Mouse (Mus musculus) midbrain, embryonic 15.5 days (tissue): ENCODE measurements around the gene Rnf216. TPM values are rescaled to one million over a fixed set of nuclear protein-coding genes. Genes with fewer than 3 reads are reported as not detected.

Source experiments
- ATAC-seq: fragments of 200-750 bp; cut with Nextera tagmentation; replicated peaks from 2 replicates; pipeline ENCODE4 v1.8.0; 2017; ENCODE audit warnings: moderate TSS enrichment
- H3K27ac ChIP-seq: fragments of 300-500 bp; sonication (generic); 2 replicates; pipeline ENCODE4 v1.5.1; 2015; ENCODE audit warnings: mild to moderate bottlenecking, inconsistent platforms
- H3K27me3 ChIP-seq: fragments of 300-500 bp; sonication (generic); replicated peaks from 2 replicates; pipeline ENCODE4 v1.6.1; 2015; ENCODE audit warnings: inconsistent platforms
- H3K36me3 ChIP-seq: fragments of 300-500 bp; sonication (generic); replicated peaks from 2 replicates; pipeline ENCODE4 v1.6.1; 2015; ENCODE audit warnings: inconsistent platforms
- H3K4me1 ChIP-seq: fragments of 300-500 bp; sonication (generic); 2 replicates; pipeline ENCODE4 v1.6.1; 2015; ENCODE audit warnings: inconsistent platforms
- H3K4me2 ChIP-seq: fragments of 300-500 bp; sonication (generic); 2 replicates; pipeline ENCODE4 v1.6.1; 2015; ENCODE audit warnings: inconsistent platforms, mild to moderate bottlenecking, moderate library complexity
- H3K4me3 ChIP-seq: fragments of 300-500 bp; sonication (generic); 2 replicates; pipeline ENCODE4 v1.5.1; 2015; ENCODE audit warnings: mild to moderate bottlenecking, inconsistent platforms
- H3K9ac ChIP-seq: fragments of 300-500 bp; sonication (generic); 2 replicates; pipeline ENCODE4 v1.6.1; 2015; ENCODE audit warnings: mild to moderate bottlenecking, inconsistent platforms
- H3K9me3 ChIP-seq: fragments of 300-500 bp; sonication (generic); 2 replicates; pipeline ENCODE4 v1.6.1; 2016; ENCODE audit warnings: inconsistent platforms
- whole genome bisulfite sequencing: fragments of 180-500 bp; shearing (Covaris S2); methylation state at CpG from one replicate; pipeline ENCODE4 v1.1.7; 2015; ENCODE audit warnings: mixed read lengths; 5-methylcytosine and 5-hydroxymethylcytosine counted together
- polyA plus RNA-seq: library from polyadenylated mRNA; unstranded; fragments of >200 nt; fragmentation: Nextera tagmentation; extraction: Ambion mirVana; gene quantifications from 2 replicates; pipeline ENCODE4 v1.2.1, GENCODE M21; 2015

Gene Rnf216
- polyA plus RNA-seq, 1 experiment from 2014 or later: 33.6 TPM

DNA sequence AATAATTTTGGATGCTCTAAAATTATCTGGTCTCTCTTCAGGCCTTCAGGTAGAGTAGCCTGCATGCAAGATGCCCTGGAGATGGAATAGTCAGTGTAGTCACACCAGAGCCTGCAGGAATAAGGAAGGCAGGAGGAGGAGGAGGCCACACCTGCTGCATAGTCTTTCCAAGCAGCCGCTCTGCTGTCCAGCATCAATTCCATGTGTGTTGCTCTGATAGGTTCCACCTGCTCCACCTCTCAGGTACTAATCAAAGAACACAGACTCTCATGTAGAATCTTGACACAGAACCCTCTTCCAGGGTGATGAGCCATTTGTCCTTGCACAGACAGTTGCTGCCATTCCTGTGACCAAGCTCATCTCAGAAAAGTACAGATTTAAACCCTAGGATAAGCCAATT is 52.8 kb downstream of the Rnf216 start:
- Histone ChIP-seq H3K27me3 (no peaks in the 10 kb centered on the region), H3K4me1 (peaks cover 19% of the 10 kb centered on the region), H3K27ac (peak overlapping the region; percentile 28; the same call in 1 of the 2 replicates), H3K9me3 (no peaks in the 10 kb centered on the region), H3K4me2 (no peak overlapping the region), H3K9ac (no peak overlapping the region), H3K36me3 (peaks cover 8% of the 10 kb centered on the region; the same call in 1 of the 2 replicates), H3K4me3 (no peak overlapping the region)
- no peak for ATAC-seq
- WGBS: 100% methylated on average over 1 of the region's 1 CpGs

GRCm38 (mm10) chr5:143059182-143059581 is 53.6 kb downstream of the Rnf216 start:
- H3K27ac ChIP-seq: no peak overlapping the region
- 0 out of 2 replicates have a peak, but pooled peaks cover 3% of the 10 kb centered on the region for H3K36me3 ChIP-seq
- no peak overlapping the region for H3K9ac ChIP-seq

GRCm38 (mm10) chr5:143058675-143059074 is 54.1 kb downstream of the Rnf216 start:
- 0 out of 2 replicates have a peak overlapping the region, but pooled peaks have one; percentile 3 for H3K27ac ChIP-seq
- H3K9ac ChIP-seq: no peak overlapping the region
- peaks cover 26% of the 10 kb centered on the region for H3K4me1 ChIP-seq
- H3K36me3 ChIP-seq: 0 out of 2 replicates have a peak, but pooled peaks cover 3% of the 10 kb centered on the region
- H3K9me3 ChIP-seq: no peaks in the 10 kb centered on the region
- H3K4me2 ChIP-seq: no peak overlapping the region
- H3K27me3 ChIP-seq: no peaks in the 10 kb centered on the region
- H3K4me3 ChIP-seq: no peak overlapping the region
- ATAC-seq: no peak

More at GRCm38 (mm10) chr5:143059182-143059581, 53.6 kb downstream of the Rnf216 start:
- Histone ChIP-seq H3K27me3 (no peaks in the 10 kb centered on the region), H3K4me2 (no peak overlapping the region), H3K9me3 (no peaks in the 10 kb centered on the region), H3K4me3 (no peak overlapping the region), H3K4me1 (peaks cover 21% of the 10 kb centered on the region)
- no peak for ATAC-seq

GRCm38 (mm10) chr5:143058208-143058607 is 54.6 kb downstream of the Rnf216 start:
- Histone ChIP-seq H3K9me3 (no peaks in the 10 kb centered on the region), H3K4me1 (peaks cover 31% of the 10 kb centered on the region), H3K27ac (0 out of 2 replicates have a peak overlapping the region, but pooled peaks have one; percentile 3), H3K9ac (no peak overlapping the region), H3K27me3 (no peaks in the 10 kb centered on the region), H3K36me3 (0 out of 2 replicates have a peak, but pooled peaks cover 3% of the 10 kb centered on the region), H3K4me3 (no peak overlapping the region), H3K4me2 (no peak overlapping the region)
- ATAC-seq: no peak
- WGBS: 50% methylated on average over 2 of the region's 2 CpGs

GRCm38 (mm10) chr5:143057753-143058152 is 55.0 kb downstream of the Rnf216 start:
- Histone ChIP-seq H3K9ac (no peak overlapping the region), H3K27me3 (no peaks in the 10 kb centered on the region), H3K4me2 (no peak overlapping the region), H3K4me3 (no peak overlapping the region), H3K36me3 (0 out of 2 replicates have a peak, but pooled peaks cover 3% of the 10 kb centered on the region), H3K9me3 (no peaks in the 10 kb centered on the region), H3K27ac (0 out of 2 replicates have a peak overlapping the region, but pooled peaks have one; percentile 3), H3K4me1 (peaks cover 35% of the 10 kb centered on the region)
- no peak for ATAC-seq
- WGBS: 83% methylated on average over 1 of the region's 1 CpGs

- WGBS: 79% methylated on average over 4 of the region's 4 CpGs
- no peaks in the 10 kb centered on the region for H3K9me3 ChIP-seq
- H3K27me3 ChIP-seq: no peaks in the 10 kb centered on the region
- peaks cover 33% of the 10 kb centered on the region for H3K4me1 ChIP-seq
- H3K27ac ChIP-seq: no peak overlapping the region
- no peak overlapping the region for H3K4me3 ChIP-seq
- no peak overlapping the region for H3K9ac ChIP-seq
- no peak for ATAC-seq
- no peak overlapping the region for H3K4me2 ChIP-seq
- H3K36me3 ChIP-seq: 0 out of 2 replicates have a peak, but pooled peaks cover 3% of the 10 kb centered on the region
Observed at GRCm38 (mm10) chr5:143056191-143056880, 56.5 kb downstream of the Rnf216 start.

DNA sequence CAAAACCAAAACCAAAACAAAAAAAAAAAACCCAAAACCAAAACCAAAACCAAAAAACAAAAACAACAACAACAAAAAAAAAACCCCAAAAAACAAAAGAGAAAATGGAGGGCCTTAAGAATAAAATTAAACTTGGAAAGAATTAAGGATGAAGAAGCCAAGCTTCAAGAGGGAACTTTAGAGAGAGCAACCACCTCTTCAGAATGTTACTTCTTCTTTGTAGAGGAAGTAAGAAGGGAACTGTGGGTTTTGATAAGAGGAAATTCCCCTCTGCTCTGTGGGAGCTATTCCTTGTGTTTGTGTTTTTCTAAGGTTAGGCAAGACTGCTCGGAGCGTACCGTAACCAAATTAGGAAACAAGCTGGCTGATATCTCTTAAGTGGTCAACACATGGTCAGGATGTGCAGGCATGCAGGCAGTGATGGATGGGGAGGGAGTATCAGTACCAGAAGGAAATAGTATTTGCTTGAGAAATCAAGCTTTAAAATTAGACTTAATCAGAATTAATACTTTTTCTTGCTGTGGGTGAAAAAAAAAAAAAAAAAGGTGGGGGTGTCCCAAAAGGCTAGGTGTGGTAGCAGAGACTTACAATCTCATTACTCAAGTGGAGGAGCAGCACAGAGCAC is 57.2 kb downstream of the Rnf216 start:
- no peak for ATAC-seq
- 87% methylated on average over 3 of the region's 3 CpGs for WGBS
- Histone ChIP-seq H3K27ac (no peak overlapping the region), H3K9ac (no peak overlapping the region), H3K4me1 (peaks cover 26% of the 10 kb centered on the region), H3K9me3 (no peaks in the 10 kb centered on the region), H3K4me3 (no peak overlapping the region), H3K4me2 (no peak overlapping the region), H3K27me3 (no peaks in the 10 kb centered on the region), H3K36me3 (0 out of 2 replicates have a peak, but pooled peaks cover 3% of the 10 kb centered on the region)

- no peak overlapping the region for H3K9ac ChIP-seq
- no peaks in the 10 kb centered on the region for H3K27me3 ChIP-seq
- no peak for ATAC-seq
- H3K4me2 ChIP-seq: no peak overlapping the region
- H3K27ac ChIP-seq: 0 out of 2 replicates have a peak overlapping the region, but pooled peaks have one; percentile 20
- no peaks in the 10 kb centered on the region for H3K9me3 ChIP-seq
- WGBS: 82% methylated on average over 2 of the region's 2 CpGs
- H3K4me1 ChIP-seq: peaks cover 35% of the 10 kb centered on the region
- 0 out of 2 replicates have a peak, but pooled peaks cover 3% of the 10 kb centered on the region for H3K36me3 ChIP-seq
- H3K4me3 ChIP-seq: no peak overlapping the region
Observed at GRCm38 (mm10) chr5:143054703-143055102, 58.1 kb downstream of the Rnf216 start.

DNA sequence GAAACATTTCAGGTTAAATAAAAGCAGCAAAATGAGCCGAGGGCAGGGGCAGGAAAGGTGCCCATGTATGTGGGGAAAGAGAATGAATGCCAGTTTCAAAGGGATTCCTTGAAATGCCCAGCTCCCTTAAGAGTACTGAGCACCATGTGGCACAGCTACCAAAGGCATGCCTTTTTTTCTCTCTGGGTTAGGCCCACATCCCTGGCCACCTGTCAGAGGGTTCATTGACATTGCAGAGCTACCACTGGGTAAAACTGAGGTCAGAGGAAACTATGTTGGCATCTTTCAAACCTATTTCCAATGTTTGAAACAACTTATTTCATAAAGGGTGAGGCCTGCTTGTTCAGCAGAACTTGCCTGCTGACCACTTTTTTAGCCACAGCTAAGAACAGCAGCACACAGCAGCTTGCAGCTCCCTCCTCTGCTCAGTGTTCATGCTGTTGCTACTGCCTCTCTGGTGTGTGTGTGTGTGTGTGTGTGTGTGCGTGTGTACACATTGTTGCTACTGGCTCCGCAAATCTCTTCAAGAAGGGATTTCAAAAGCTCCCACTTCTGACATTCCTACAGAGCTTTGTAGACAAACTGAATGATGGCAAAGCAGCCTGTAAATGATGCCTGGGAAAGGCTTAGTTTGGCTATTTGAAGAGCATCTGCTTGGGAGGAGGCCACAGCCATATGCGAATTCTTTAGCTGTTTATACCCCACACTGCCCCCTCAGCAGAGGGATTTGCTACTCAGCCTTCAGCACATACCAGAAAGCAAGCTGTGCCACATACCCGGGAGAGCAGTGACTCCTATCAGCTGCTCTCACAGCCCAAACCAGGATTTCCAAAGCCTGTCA is 59.4 kb downstream of the Rnf216 start:
- Histone ChIP-seq H3K27me3 (no peaks in the 10 kb centered on the region), H3K36me3 (no peaks in the 10 kb centered on the region), H3K4me1 (peaks cover 45% of the 10 kb centered on the region), H3K4me3 (no peak overlapping the region), H3K27ac (peak overlapping the region; percentile 68), H3K4me2 (no peak overlapping the region), H3K9me3 (no peaks in the 10 kb centered on the region), H3K9ac (no peak overlapping the region)
- peak; percentile 50; the same call in 1 of the 2 replicates for ATAC-seq
- 42% methylated on average over 5 of the region's 5 CpGs for WGBS

GRCm38 (mm10) chr5:143052677-143053076 is 60.1 kb downstream of the Rnf216 start:
- Histone ChIP-seq H3K9me3 (no peaks in the 10 kb centered on the region), H3K4me1 (peaks cover 52% of the 10 kb centered on the region), H3K27ac (0 out of 2 replicates have a peak overlapping the region, but pooled peaks have one; percentile 68), H3K4me3 (no peak overlapping the region), H3K9ac (no peak overlapping the region), H3K27me3 (no peaks in the 10 kb centered on the region), H3K4me2 (no peak overlapping the region), H3K36me3 (no peaks in the 10 kb centered on the region)
- no peak for ATAC-seq
- 93% methylated on average over 2 of the region's 2 CpGs for WGBS

GRCm38 (mm10) chr5:143051851-143052250 is 60.9 kb downstream of the Rnf216 start:
- no peak overlapping the region for H3K27ac ChIP-seq
- no peak overlapping the region for H3K4me3 ChIP-seq
- 83% methylated on average over 6 of the region's 6 CpGs for WGBS
- no peaks in the 10 kb centered on the region for H3K9me3 ChIP-seq
- H3K4me2 ChIP-seq: no peak overlapping the region
- H3K27me3 ChIP-seq: no peaks in the 10 kb centered on the region
- H3K4me1 ChIP-seq: peaks cover 56% of the 10 kb centered on the region
- H3K36me3 ChIP-seq: no peaks in the 10 kb centered on the region
- ATAC-seq: no peak
- no peak overlapping the region for H3K9ac ChIP-seq

DNA sequence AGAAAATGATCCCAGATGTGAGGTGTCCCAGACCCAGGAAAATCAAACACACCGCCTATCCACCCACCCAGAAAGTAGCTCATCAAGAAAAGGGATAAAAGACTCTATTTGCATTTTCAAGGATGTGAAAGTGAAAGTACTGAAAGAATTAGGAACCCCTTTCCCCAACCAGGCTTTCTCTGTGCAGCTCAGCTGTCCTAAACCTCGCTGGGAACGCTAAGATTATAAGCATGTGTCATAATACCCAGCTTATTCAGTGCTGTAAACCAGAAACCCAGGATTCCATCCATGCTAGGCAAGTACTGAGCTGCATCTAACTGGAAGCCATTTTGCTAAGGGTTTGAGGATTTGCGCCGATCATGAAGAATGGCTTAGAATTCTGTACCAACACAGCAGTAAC is 62.5 kb downstream of the Rnf216 start:
- Histone ChIP-seq H3K27me3 (no peaks in the 10 kb centered on the region), H3K36me3 (no peaks in the 10 kb centered on the region), H3K4me2 (no peak overlapping the region), H3K9me3 (no peaks in the 10 kb centered on the region), H3K27ac (peak overlapping the region; percentile 72), H3K9ac (no peak overlapping the region), H3K4me1 (peaks cover 56% of the 10 kb centered on the region), H3K4me3 (no peak overlapping the region)
- no peak for ATAC-seq
- WGBS: 52% methylated on average over 5 of the region's 5 CpGs
